Mouse (Mus musculus): ENCODE results near the gene Zbtb25. TPM values are rescaled to one million over a fixed set of nuclear protein-coding genes. Genes with fewer than 3 reads are reported as not detected.
A peak's percentile ranks its signal among the peaks of the same experiment; 100 is the strongest.

The Zbtb25 gene
- total RNA-seq, 2 experiments from 2014 or later: 5.9 to 6.1 TPM

GRCm38 (mm10) chr12:76377726-76378125 lies 8.3 kb upstream of the Zbtb25 start:
- no peak for DNase-seq (ENCODE audit: low spot score in 2 of 2)

GRCm38 (mm10) chr12:76377059-76377458 lies 7.7 kb upstream of the Zbtb25 start:
- DNase-seq (ENCODE audit: low spot score in 2 of 2): no peak

GRCm38 (mm10) chr12:76376649-76377048 lies 7.2 kb upstream of the Zbtb25 start:
- DNase-seq (ENCODE audit: low spot score in 2 of 2): no peak

GRCm38 (mm10) chr12:76375506-76375905 lies 6.1 kb upstream of the Zbtb25 start:
- DNase-seq (ENCODE audit: low spot score in 2 of 2): no peak

- DNase-seq (ENCODE audit: low spot score in 2 of 2): no peak
Observed at GRCm38 (mm10) chr12:76374911-76375310, 5.5 kb upstream of the Zbtb25 start.

GRCm38 (mm10) chr12:76373991-76374390 lies 4.6 kb upstream of the Zbtb25 start:
- DNase-seq (ENCODE audit: low spot score in 2 of 2): no peak

GRCm38 (mm10) chr12:76372881-76373818 lies 3.7 kb upstream of the Zbtb25 start:
- no peak for DNase-seq (ENCODE audit: low spot score in 2 of 2)

GRCm38 (mm10) chr12:76372046-76372445 lies 2.6 kb upstream of the Zbtb25 start:
- no peak for DNase-seq (ENCODE audit: low spot score in 2 of 2)

GRCm38 (mm10) chr12:76370831-76371571 lies 1.6 kb upstream of the Zbtb25 start:
- DNase-seq (ENCODE audit: low spot score in 2 of 2): peak; percentile 76 to 79

- peak; percentile 78 to 80 for DNase-seq (ENCODE audit: low spot score in 2 of 2)
Observed at GRCm38 (mm10) chr12:76369978-76370830, 802 bp upstream of the Zbtb25 start, which contains the start of gene Zbtb1. Zbtb1 (plus strand) TSS chr12:76370266.

GRCm38 (mm10) chr12:76368790-76369205 lies 604 bp downstream of the Zbtb25 start:
- no peak for DNase-seq (ENCODE audit: low spot score in 2 of 2)

- DNase-seq (ENCODE audit: low spot score in 2 of 2): no peak
Observed at GRCm38 (mm10) chr12:76368201-76368789, 1.1 kb downstream of the Zbtb25 start.

- no peak for DNase-seq (ENCODE audit: low spot score in 2 of 2)
Observed at GRCm38 (mm10) chr12:76367096-76367995, 2.1 kb downstream of the Zbtb25 start.

GRCm38 (mm10) chr12:76366276-76366675 lies 3.1 kb downstream of the Zbtb25 start:
- no peak for DNase-seq (ENCODE audit: low spot score in 2 of 2)

GRCm38 (mm10) chr12:76362303-76362676 lies 7.1 kb downstream of the Zbtb25 start:
- no peak for DNase-seq (ENCODE audit: low spot score in 2 of 2)

GRCm38 (mm10) chr12:76361405-76362302 lies 7.7 kb downstream of the Zbtb25 start:
- no peak for DNase-seq (ENCODE audit: low spot score in 2 of 2)

GRCm38 (mm10) chr12:76360868-76361267 lies 8.5 kb downstream of the Zbtb25 start:
- no peak for DNase-seq (ENCODE audit: low spot score in 2 of 2)

- no peak for DNase-seq (ENCODE audit: low spot score in 2 of 2)
Observed at GRCm38 (mm10) chr12:76349680-76350220, 19.7 kb downstream of the Zbtb25 start.
